Mouse (Mus musculus) thymus, adult 2 months (tissue): ENCODE results near the gene Gtf3c4. TPM values are rescaled to one million over a fixed set of nuclear protein-coding genes. Genes with fewer than 3 reads are reported as not detected.

Source experiments
- DNase-seq: peaks from one replicate; pipeline ENCODE4 v3.0.0; 2021
- H3K27ac ChIP-seq: fragments of 200-500 bp; 2 replicates; pipeline ENCODE4 v1.5.1; 2012; ENCODE audit warnings: low read length, control low read depth; ENCODE audit not compliant: control insufficient read depth, insufficient read depth
- H3K27me3 ChIP-seq: fragments of 200-500 bp; 2 replicates; pipeline ENCODE4 v1.6.1; 2012; ENCODE audit warnings: mild to moderate bottlenecking, low read length, moderate library complexity, mixed read lengths; ENCODE audit not compliant: control insufficient read depth, insufficient read depth
- H3K36me3 ChIP-seq: fragments of 200-500 bp; 2 replicates; pipeline ENCODE4 v1.6.1; 2012; ENCODE audit warnings: mild to moderate bottlenecking, low read length, moderate library complexity; ENCODE audit not compliant: control insufficient read depth, insufficient read depth
- H3K4me1 ChIP-seq: fragments of 200-500 bp; replicated peaks from 2 replicates; pipeline ENCODE4 v1.6.1; 2012; ENCODE audit warnings: low read length; ENCODE audit not compliant: control insufficient read depth, insufficient read depth
- H3K4me3 ChIP-seq: fragments of 200-500 bp; 2 replicates; pipeline ENCODE4 v1.5.1; 2012; ENCODE audit warnings: mild to moderate bottlenecking, low read length, control low read depth, moderate library complexity; ENCODE audit not compliant: control insufficient read depth, insufficient read depth
- CTCF ChIP-seq: fragments of 200-500 bp; IDR thresholded peaks from 2 replicates; pipeline ENCODE4 v1.5.1; 2012; ENCODE audit warnings: mild to moderate bottlenecking, control low read depth, low read length, moderate library complexity, borderline replicate concordance; ENCODE audit not compliant: control insufficient read depth, poor library complexity, insufficient read depth; ENCODE audit errors: extremely low read depth
- POLR2A ChIP-seq: fragments of 200-500 bp; IDR thresholded peaks from 2 replicates; pipeline ENCODE4 v1.6.1; 2012; ENCODE audit warnings: mild to moderate bottlenecking, low read length, control low read depth, moderate library complexity; ENCODE audit not compliant: control insufficient read depth, poor library complexity, insufficient read depth; ENCODE audit errors: extremely low read depth
- WGBS: fragments of 180-500 bp; shearing (Covaris S2); methylation state at CpG from one replicate; pipeline ENCODE4 v1.1.7; 2018; 5-methylcytosine and 5-hydroxymethylcytosine counted together
- polyA plus RNA-seq: library from polyadenylated mRNA; depleted of rRNA; stranded (reverse); fragments of >200 nt; gene quantifications from 2 replicates; pipeline ENCODE4 v1.2.3, GENCODE M21; 2012; rRNA removed

Gtf3c4 gene
- polyA plus RNA-seq, result 15.3 and 20.6 TPM in 2 replicates

- Histone ChIP-seq H3K27me3 (no peaks in the 10 kb centered on the region), H3K4me1 (peaks cover 5% of the 10 kb centered on the region; the same call in 1 of the 2 replicates), H3K27ac (no peak within 1 kb of the TSS), H3K36me3 (0 out of 2 replicates have a peak, but pooled peaks cover 3% of the 10 kb centered on the region), H3K4me3 (peak within 1 kb of the TSS; percentile 91)
- TF ChIP-seq CTCF (no peak), POLR2A (peak; percentile 47; the same call in 1 of the 2 replicates)
- WGBS, result under 1% methylated on average over 63 of the region's 63 CpGs
- DNase-seq, result peak; percentile 94
These were observed at the start of gene Gtf3c4, which contains the start of gene Ddx31 for GRCm38 (mm10) chr2:28840222-28840951. Gtf3c4 (minus strand) TSS chr2:28840360. Ddx31 (plus strand) TSS chr2:28840406.

GRCm38 (mm10) chr2:28884914-28885313 lies 44.8 kb upstream of the Gtf3c4 start:
- Histone ChIP-seq H3K4me1 (no peaks in the 10 kb centered on the region), H3K27ac (no peak overlapping the region), H3K27me3 (no peaks in the 10 kb centered on the region), H3K36me3 (peaks cover 23% of the 10 kb centered on the region), H3K4me3 (no peak overlapping the region)
- TF ChIP-seq CTCF, result no peak
- TF ChIP-seq POLR2A, result no peak
- 99% methylated on average over 4 of the region's 4 CpGs for WGBS
- no peak for DNase-seq

- TF ChIP-seq POLR2A (no peak), CTCF (no peak)
- no peaks in the 10 kb centered on the region for H3K4me1 ChIP-seq
- no peak overlapping the region for H3K27ac ChIP-seq
- H3K36me3 ChIP-seq, result peaks cover 13% of the 10 kb centered on the region
- H3K4me3 ChIP-seq, result no peak overlapping the region
- H3K27me3 ChIP-seq, result no peaks in the 10 kb centered on the region
- WGBS, result 94% methylated on average over 6 of the region's 6 CpGs
- no peak for DNase-seq
These were observed 42.8 kb upstream of the Gtf3c4 start for GRCm38 (mm10) chr2:28882826-28883485.

- H3K36me3 ChIP-seq, result peaks cover 15% of the 10 kb centered on the region
- H3K4me1 ChIP-seq, result no peaks in the 10 kb centered on the region
- no peak for DNase-seq
- H3K27ac ChIP-seq, result no peak overlapping the region
- WGBS, result 97% methylated on average over 3 of the region's 3 CpGs
- no peaks in the 10 kb centered on the region for H3K27me3 ChIP-seq
- H3K4me3 ChIP-seq, result no peak overlapping the region
- TF ChIP-seq POLR2A (no peak), CTCF (no peak)
These were observed 41.9 kb upstream of the Gtf3c4 start for GRCm38 (mm10) chr2:28882047-28882446.

GRCm38 (mm10) chr2:28881275-28881674 lies 41.1 kb upstream of the Gtf3c4 start:
- TF ChIP-seq POLR2A (no peak), CTCF (no peak)
- Histone ChIP-seq H3K4me3 (no peak overlapping the region), H3K27me3 (no peaks in the 10 kb centered on the region), H3K4me1 (no peaks in the 10 kb centered on the region), H3K36me3 (peaks cover 20% of the 10 kb centered on the region), H3K27ac (no peak overlapping the region)
- no peak for DNase-seq
- 95% methylated on average over 3 of the region's 3 CpGs for WGBS

- WGBS, result 96% methylated on average over 11 of the region's 11 CpGs
- DNase-seq, result no peak
- no peak overlapping the region for H3K27ac ChIP-seq
- H3K27me3 ChIP-seq, result no peaks in the 10 kb centered on the region
- no peaks in the 10 kb centered on the region for H3K4me1 ChIP-seq
- H3K4me3 ChIP-seq, result no peak overlapping the region
- no peak for TF ChIP-seq CTCF
- TF ChIP-seq POLR2A, result no peak
- peaks cover 36% of the 10 kb centered on the region for H3K36me3 ChIP-seq
These were observed 35.4 kb upstream of the Gtf3c4 start for GRCm38 (mm10) chr2:28875554-28875953.
